Mouse (Mus musculus) G1E (cell line): ENCODE data around the gene Pkd2l1.

ENCODE experiments used
- CTCF ChIP-seq: IDR thresholded peaks from 2 replicates; pipeline ENCODE4 v1.5.1; 2012; ENCODE audit warnings: low read depth, low read length, inconsistent platforms, mixed read lengths
- GATA1 ChIP-seq: IDR thresholded peaks from 2 replicates; pipeline ENCODE4 v1.6.1; 2012; ENCODE audit warnings: borderline replicate concordance, low read length, inconsistent platforms, mixed read lengths
- POLR2AphosphoS5 ChIP-seq: IDR thresholded peaks from 2 replicates; pipeline ENCODE4 v1.6.1; 2012; ENCODE audit warnings: low read depth, low read length, inconsistent platforms; ENCODE audit not compliant: insufficient replicate concordance

DNA sequence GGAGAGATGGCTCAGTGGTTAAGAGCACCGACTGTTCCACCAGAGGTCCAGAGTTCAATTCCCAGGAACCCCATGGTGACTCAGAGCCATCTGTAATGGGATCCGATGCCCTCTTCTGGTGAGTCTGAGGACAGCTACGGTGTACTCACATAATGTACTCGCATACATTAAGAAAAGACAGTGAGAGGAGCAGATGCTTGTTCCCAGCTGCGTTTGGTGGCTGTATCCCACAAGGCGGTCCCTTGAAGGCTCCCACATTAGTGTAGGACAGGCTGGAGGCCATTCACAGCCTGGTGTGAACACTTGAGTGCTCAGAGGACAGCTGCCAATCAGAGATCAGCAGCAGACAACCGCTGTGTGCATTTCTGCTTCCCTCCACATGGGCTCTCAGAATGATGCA lies 80.5 kb downstream of the Pkd2l1 start:
- 0 out of 2 replicates have a peak, but pooled peaks have one; percentile 18 for TF ChIP-seq CTCF
- TF ChIP-seq GATA1: no peak
- no peak for TF ChIP-seq POLR2AphosphoS5
